Mouse (Mus musculus) stomach, embryonic 16.5 days (tissue): ENCODE data around the gene Slc15a4. TPM values are rescaled to one million over a fixed set of nuclear protein-coding genes. Genes with fewer than 3 reads are reported as not detected.

Experiments
- ATAC-seq: fragments of 200-750 bp; cut with Nextera tagmentation; 2 replicates; pipeline ENCODE4 v1.8.0; 2017; ENCODE audit warnings: moderate number of reproducible peaks, moderate TSS enrichment; ENCODE audit not compliant: insufficient read depth, low FRiP score
- H3K27ac ChIP-seq: fragments of 300-500 bp; sonication (generic); 2 replicates; pipeline ENCODE4 v1.5.1; 2014; ENCODE audit warnings: low read length
- H3K27me3 ChIP-seq: fragments of 300-500 bp; sonication (generic); 2 replicates; pipeline ENCODE4 v1.6.1; 2014; ENCODE audit warnings: low read length, control low read depth, mixed read lengths; ENCODE audit not compliant: control insufficient read depth, insufficient read depth
- H3K36me3 ChIP-seq: fragments of 300-500 bp; sonication (generic); 2 replicates; pipeline ENCODE4 v1.6.1; 2014; ENCODE audit warnings: low read length; ENCODE audit not compliant: control insufficient read depth, insufficient read depth
- H3K4me1 ChIP-seq: fragments of 300-500 bp; sonication (generic); 2 replicates; pipeline ENCODE4 v1.6.1; 2014; ENCODE audit warnings: low read length, control low read depth, mixed read lengths; ENCODE audit not compliant: control insufficient read depth, insufficient read depth
- H3K4me2 ChIP-seq: fragments of 300-500 bp; sonication (generic); 2 replicates; pipeline ENCODE4 v1.6.1; 2014; ENCODE audit warnings: low read depth, low read length, mixed read lengths
- H3K4me3 ChIP-seq: fragments of 300-500 bp; sonication (generic); replicated peaks from 2 replicates; pipeline ENCODE4 v1.5.1; 2014; ENCODE audit warnings: mild to moderate bottlenecking, low read length
- H3K9ac ChIP-seq: fragments of 300-500 bp; sonication (generic); 2 replicates; pipeline ENCODE4 v1.6.1; 2014; ENCODE audit warnings: low read length
- H3K9me3 ChIP-seq: fragments of 300-500 bp; sonication (generic); replicated peaks from 2 replicates; pipeline ENCODE4 v1.6.1; 2016; ENCODE audit warnings: low read length, control low read depth; ENCODE audit not compliant: control insufficient read depth
- WGBS: fragments of 180-500 bp; shearing (Covaris S2); extraction: QIAGEN DNeasy Blood & Tissue Kit; methylation state at CpG from one replicate; pipeline ENCODE4 v1.1.7; 2014; 5-methylcytosine and 5-hydroxymethylcytosine counted together
- polyA plus RNA-seq: library from polyadenylated mRNA; unstranded; fragments of >200 nt; fragmentation: Nextera tagmentation; extraction: Ambion mirVana; gene quantifications from 2 replicates; pipeline ENCODE4 v1.2.1, GENCODE M21; 2015

The Slc15a4 gene
- polyA plus RNA-seq, 1 experiment from 2014 or later, result 15.3 TPM

- peaks cover 15% of the 10 kb centered on the region for H3K27me3 ChIP-seq
- H3K4me3 ChIP-seq, result 0 out of 2 replicates have a peak overlapping the region, but pooled peaks have one; percentile 52
- H3K9me3 ChIP-seq, result no peaks in the 10 kb centered on the region; the same call in 1 of the 2 replicates
- H3K36me3 ChIP-seq, result no peaks in the 10 kb centered on the region
- no peaks in the 10 kb centered on the region for H3K4me1 ChIP-seq
- peak overlapping the region; percentile 73 for H3K4me2 ChIP-seq
- no peak overlapping the region for H3K27ac ChIP-seq
- H3K9ac ChIP-seq, result no peak overlapping the region
- no peak for ATAC-seq
- WGBS, result 11% methylated on average over 5 of the region's 5 CpGs
Observed at GRCm38 (mm10) chr5:127631671-127632070, 1.0 kb downstream of the Slc15a4 start.

DNA sequence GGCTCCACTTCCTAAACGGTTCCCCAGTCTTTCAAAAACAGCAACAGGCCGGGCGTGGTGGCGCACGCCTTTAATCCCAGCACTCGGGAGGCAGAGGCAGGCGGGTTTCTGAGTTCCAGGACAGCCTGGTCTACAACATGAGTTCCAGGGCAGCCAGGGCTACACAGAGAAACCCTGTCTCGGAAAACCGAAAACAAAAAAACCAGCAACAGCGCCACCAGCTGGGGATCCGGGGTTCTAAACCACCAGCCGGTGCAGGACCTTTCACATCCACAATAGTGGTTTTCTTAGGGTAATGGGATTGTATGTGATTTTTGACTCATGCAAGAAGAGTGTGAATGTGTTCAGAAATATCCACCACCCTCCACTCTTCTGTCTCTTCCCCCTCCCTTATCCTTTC is 5.5 kb downstream of the Slc15a4 start:
- Histone ChIP-seq H3K4me2 (no peak overlapping the region), H3K4me1 (no peaks in the 10 kb centered on the region), H3K36me3 (no peaks in the 10 kb centered on the region), H3K27ac (no peak overlapping the region), H3K9ac (no peak overlapping the region), H3K27me3 (peaks cover 10% of the 10 kb centered on the region), H3K4me3 (no peak overlapping the region), H3K9me3 (no peaks in the 10 kb centered on the region; the same call in 1 of the 2 replicates)
- WGBS, result 84% methylated on average over 12 of the region's 12 CpGs
- no peak for ATAC-seq

DNA sequence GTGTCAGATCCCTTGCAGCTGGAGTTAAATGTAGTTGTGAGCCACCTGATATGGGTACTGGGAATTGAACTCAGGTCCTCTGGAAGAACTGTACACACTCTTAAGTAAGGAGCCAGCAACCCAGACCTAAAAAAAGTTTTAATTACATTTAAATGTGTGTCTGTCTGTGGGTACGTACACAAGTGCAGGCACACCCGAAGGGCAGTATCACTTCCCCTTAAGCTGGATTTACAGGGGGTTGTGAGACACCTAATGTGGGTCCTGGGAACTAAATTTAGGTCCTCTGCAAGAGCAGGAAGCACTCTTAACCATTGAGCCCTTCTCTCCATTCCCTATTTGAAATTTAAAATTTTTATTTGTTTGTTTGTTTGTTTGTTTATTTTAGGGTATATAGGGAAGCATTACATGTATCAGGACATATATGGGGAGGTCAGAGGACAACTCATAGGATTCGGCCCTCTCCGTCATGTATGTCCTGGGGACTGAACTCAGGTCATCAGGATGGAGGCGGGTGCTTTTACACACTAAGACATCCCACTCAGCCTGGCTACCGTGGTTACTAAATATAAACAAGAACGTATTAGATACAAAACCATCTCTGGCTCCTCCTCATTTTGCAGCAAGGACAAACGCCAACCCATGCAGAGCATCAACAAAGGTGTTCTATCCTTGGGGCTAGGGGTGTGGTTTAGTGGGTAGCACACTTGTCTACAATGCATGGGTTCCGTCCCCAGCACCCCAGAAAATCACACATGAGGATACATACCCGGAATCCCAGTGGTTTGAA is 8.1 kb downstream of the Slc15a4 start:
- Histone ChIP-seq H3K36me3 (no peaks in the 10 kb centered on the region), H3K9ac (no peak overlapping the region), H3K27ac (no peak overlapping the region), H3K4me2 (no peak overlapping the region), H3K9me3 (no peaks in the 10 kb centered on the region; the same call in 1 of the 2 replicates), H3K4me1 (no peaks in the 10 kb centered on the region), H3K4me3 (no peak overlapping the region), H3K27me3 (no peaks in the 10 kb centered on the region)
- 72% methylated on average over 10 of the region's 10 CpGs for WGBS
- ATAC-seq, result no peak

DNA sequence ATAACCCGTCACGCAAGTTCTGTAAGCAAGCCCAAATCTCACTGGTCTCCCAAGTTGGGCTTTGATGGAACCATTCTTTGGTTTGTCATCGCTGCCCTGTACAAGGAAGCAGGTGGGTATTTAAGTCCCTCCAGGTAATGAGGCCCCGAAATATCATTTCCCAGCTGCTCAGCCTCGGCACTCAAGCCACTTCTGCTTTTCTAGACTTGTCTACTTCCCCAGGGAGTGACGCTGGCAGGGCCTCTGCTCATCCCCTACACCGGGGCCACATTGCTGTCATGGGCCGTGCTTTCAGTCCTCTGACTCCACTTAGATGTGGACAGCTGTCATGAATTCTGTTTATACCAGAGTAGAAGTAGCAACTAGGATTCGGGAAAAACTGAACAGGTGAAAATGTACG is 11.6 kb downstream of the Slc15a4 start:
- Histone ChIP-seq H3K27me3 (no peaks in the 10 kb centered on the region), H3K9me3 (no peaks in the 10 kb centered on the region), H3K4me2 (no peak overlapping the region), H3K36me3 (no peaks in the 10 kb centered on the region), H3K4me1 (peaks cover 3% of the 10 kb centered on the region), H3K27ac (no peak overlapping the region), H3K9ac (no peak overlapping the region), H3K4me3 (no peak overlapping the region)
- 78% methylated on average over 10 of the region's 10 CpGs for WGBS
- no peak for ATAC-seq

DNA sequence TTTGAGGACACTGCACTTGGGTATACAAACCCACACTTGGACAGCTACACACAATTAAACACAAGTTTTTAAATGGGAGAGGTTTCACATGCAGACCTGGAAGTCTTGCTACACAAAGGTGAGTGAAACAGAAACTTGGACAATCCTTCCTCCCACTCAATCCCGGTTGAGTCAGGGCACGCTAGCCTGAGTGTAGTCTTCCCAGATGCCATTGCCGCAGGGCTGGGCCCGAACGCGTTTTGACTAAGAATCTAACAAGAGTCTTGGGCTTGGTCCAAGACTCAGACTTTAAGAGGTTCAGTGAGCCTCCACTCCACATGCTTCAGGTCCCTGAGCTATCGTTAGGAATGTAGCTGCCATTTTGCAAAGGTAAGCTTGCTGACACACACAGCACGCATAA is 12.3 kb downstream of the Slc15a4 start:
- H3K4me3 ChIP-seq, result no peak overlapping the region
- no peaks in the 10 kb centered on the region for H3K36me3 ChIP-seq
- WGBS, result 85% methylated on average over 8 of the region's 8 CpGs
- no peak for ATAC-seq
- H3K27me3 ChIP-seq, result no peaks in the 10 kb centered on the region
- no peak overlapping the region for H3K9ac ChIP-seq
- H3K4me1 ChIP-seq, result peaks cover 10% of the 10 kb centered on the region
- no peaks in the 10 kb centered on the region for H3K9me3 ChIP-seq
- no peak overlapping the region for H3K27ac ChIP-seq
- H3K4me2 ChIP-seq, result no peak overlapping the region

DNA sequence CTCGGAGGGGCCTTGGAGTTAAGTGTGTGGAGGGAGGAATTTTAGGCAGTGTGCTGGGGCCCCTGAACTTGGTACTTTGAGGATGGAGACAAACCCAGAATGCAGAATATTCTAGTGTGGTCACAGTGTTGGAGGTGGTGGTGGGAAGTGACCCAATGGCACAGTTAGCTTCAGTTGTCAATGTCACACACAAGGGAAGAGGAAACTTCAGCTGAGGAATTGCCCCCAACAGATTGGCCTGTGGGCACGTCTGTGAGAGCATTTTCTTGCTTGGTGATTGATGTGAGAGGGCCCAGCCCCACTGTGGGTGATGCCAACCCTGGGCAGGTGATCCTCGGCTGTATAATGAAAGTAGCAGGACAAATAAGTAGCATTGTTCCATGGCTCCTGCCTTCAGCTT is 13.9 kb downstream of the Slc15a4 start:
- WGBS, result 77% methylated on average over 3 of the region's 3 CpGs
- no peaks in the 10 kb centered on the region for H3K9me3 ChIP-seq
- H3K36me3 ChIP-seq, result no peaks in the 10 kb centered on the region
- no peak overlapping the region for H3K27ac ChIP-seq
- no peak overlapping the region for H3K4me3 ChIP-seq
- H3K4me2 ChIP-seq, result no peak overlapping the region
- no peaks in the 10 kb centered on the region for H3K27me3 ChIP-seq
- no peak overlapping the region for H3K9ac ChIP-seq
- ATAC-seq, result no peak
- peaks cover 17% of the 10 kb centered on the region for H3K4me1 ChIP-seq

GRCm38 (mm10) chr5:127616884-127617635 is 15.6 kb downstream of the Slc15a4 start:
- Histone ChIP-seq H3K9ac (peak overlapping the region; percentile 98), H3K4me1 (peaks cover 22% of the 10 kb centered on the region), H3K27me3 (no peaks in the 10 kb centered on the region), H3K4me3 (peak overlapping the region; percentile 96), H3K9me3 (no peaks in the 10 kb centered on the region), H3K4me2 (peak overlapping the region; percentile 98), H3K36me3 (no peaks in the 10 kb centered on the region), H3K27ac (peak overlapping the region; percentile 83)
- WGBS, result under 1% methylated on average over 86 of the region's 91 CpGs
- ATAC-seq, result peak; percentile 96

DNA sequence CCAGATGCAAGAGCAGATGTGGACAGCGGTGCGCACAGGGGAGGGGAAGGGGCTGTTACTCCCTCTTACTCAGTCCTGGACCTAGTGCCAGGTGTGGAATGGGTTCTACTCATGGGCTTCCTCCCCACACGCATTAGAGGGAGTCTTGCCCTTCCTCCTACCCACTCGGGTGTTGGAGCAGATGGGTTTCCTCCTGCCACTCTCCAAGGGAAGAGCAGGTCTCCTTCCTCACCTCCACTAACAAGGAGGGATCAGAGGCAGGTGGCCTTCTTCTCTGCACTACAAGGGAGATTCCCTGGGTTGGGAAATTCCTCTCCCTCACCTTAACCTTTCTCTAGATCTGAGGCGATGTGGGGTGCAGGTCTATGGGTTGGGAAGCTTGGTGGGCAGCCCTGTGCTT is 16.5 kb downstream of the Slc15a4 start:
- H3K4me3 ChIP-seq, result peak overlapping the region; percentile 96
- no peaks in the 10 kb centered on the region for H3K27me3 ChIP-seq
- H3K9ac ChIP-seq, result peak overlapping the region; percentile 98
- no peak for ATAC-seq
- no peak overlapping the region for H3K27ac ChIP-seq
- peak overlapping the region; percentile 98 for H3K4me2 ChIP-seq
- no peaks in the 10 kb centered on the region for H3K9me3 ChIP-seq
- H3K4me1 ChIP-seq, result peaks cover 24% of the 10 kb centered on the region
- H3K36me3 ChIP-seq, result no peaks in the 10 kb centered on the region
- 8% methylated on average over 5 of the region's 5 CpGs for WGBS

GRCm38 (mm10) chr5:127615459-127615858 is 17.2 kb downstream of the Slc15a4 start:
- Histone ChIP-seq H3K4me1 (peaks cover 31% of the 10 kb centered on the region), H3K9ac (peak overlapping the region; percentile 98; the same call in 1 of the 2 replicates), H3K4me3 (peak overlapping the region; percentile 96)

More at GRCm38 (mm10) chr5:127615459-127615858, 17.2 kb downstream of the Slc15a4 start:
- Histone ChIP-seq H3K36me3 (no peaks in the 10 kb centered on the region), H3K4me2 (peak overlapping the region; percentile 98), H3K27me3 (no peaks in the 10 kb centered on the region), H3K27ac (no peak overlapping the region), H3K9me3 (no peaks in the 10 kb centered on the region)
- WGBS, result 76% methylated on average over 3 of the region's 3 CpGs
- no peak for ATAC-seq
